Mouse (Mus musculus): ENCODE results near the gene Sema4d.
"Not testable (repeated sequence)": the region's sequence is repeated elsewhere in the genome, so short reads cannot be mapped to it uniquely, and the experiment has no call there.

DNA sequence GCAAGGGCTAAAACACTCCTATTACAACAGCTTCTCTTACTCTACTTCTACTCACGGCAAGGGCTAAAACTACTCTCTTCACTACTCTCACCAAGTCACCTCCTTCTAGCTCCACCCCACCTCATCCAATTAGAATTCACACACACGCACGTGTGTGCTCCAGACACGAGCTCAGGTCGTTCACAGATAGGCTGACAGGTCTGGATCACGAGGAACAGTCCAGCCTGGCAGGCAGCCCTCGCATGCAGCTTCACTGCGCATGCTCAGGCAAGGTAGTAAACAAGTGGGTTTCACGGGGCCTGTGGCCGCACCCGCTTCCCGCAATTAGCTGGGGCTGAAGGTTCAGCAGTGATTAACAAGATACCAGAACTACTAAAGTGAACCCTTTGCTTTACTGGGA lies 125.4 kb downstream of the Sema4d start:
- not testable (repeated sequence) for TF ChIP-seq CHD1 (IDR thresholded peaks at IDR 0.05; ENCODE audit: low read depth, low read length); KAT2A (IDR thresholded peaks at IDR 0.05; ENCODE audit: insufficient replicate concordance, low read length); POLR2A (IDR thresholded peaks at IDR 0.05; ENCODE audit: low read depth, low read length); E2F4 (IDR thresholded peaks at IDR 0.05; ENCODE audit: insufficient replicate concordance, low read depth, low read length); CTCF (conservative IDR thresholded peaks at IDR 0.05 in 1 of 2, IDR thresholded peaks at IDR 0.05 in 1 of 2; ENCODE audit: low read depth in 2 of 2, low read length in 2 of 2); MEF2A (IDR thresholded peaks at IDR 0.05; ENCODE audit: borderline replicate concordance, low read depth, low read length); MAFK (IDR thresholded peaks at IDR 0.05; ENCODE audit: insufficient replicate concordance, low read length); SIN3A (IDR thresholded peaks at IDR 0.05; ENCODE audit: low read length); TCF12 (IDR thresholded peaks at IDR 0.05; ENCODE audit: low read depth, low read length); TBP (conservative IDR thresholded peaks at IDR 0.05; ENCODE audit: low read depth, low read length)

Data from CH12.LX (cell line).